Mouse (Mus musculus): Measurements from ENCODE around the gene Slc5a3.
A peak's percentile ranks its signal among the peaks of the same experiment; 100 is the strongest.

The Slc5a3 gene

GRCm38 (mm10) chr16:92057852-92058643, at the start of gene Slc5a3, which contains the start of the genes Mrps6 and Gm49711:
TSS of gene Slc5a3 (plus strand) at chr16:92058322.
TSS of gene Mrps6 (plus strand) at chr16:92058270.
TSS of gene Gm49711 (plus strand) at chr16:92058316.
- peak; percentile 79 to 84 for DNase-seq (ENCODE audit: low spot score in 2 of 2)

GRCm38 (mm10) chr16:92009586-92009985, 48.5 kb upstream of the Slc5a3 start:
- no peak for DNase-seq (ENCODE audit: low spot score in 2 of 2)

- DNase-seq (ENCODE audit: low spot score in 2 of 2): no peak
Observed at GRCm38 (mm10) chr16:92016792-92017191, 41.3 kb upstream of the Slc5a3 start.

- peak; percentile 17 to 22 for DNase-seq (ENCODE audit: low spot score in 2 of 2)
Observed at GRCm38 (mm10) chr16:92019141-92020118, 38.7 kb upstream of the Slc5a3 start.

- DNase-seq (ENCODE audit: low spot score in 2 of 2): no peak
Observed at GRCm38 (mm10) chr16:92021656-92022400, 36.3 kb upstream of the Slc5a3 start.

- no peak for DNase-seq (ENCODE audit: low spot score in 2 of 2)
Observed at GRCm38 (mm10) chr16:92022494-92023283, 35.4 kb upstream of the Slc5a3 start.

GRCm38 (mm10) chr16:92033286-92033685, 24.8 kb upstream of the Slc5a3 start:
- DNase-seq (ENCODE audit: low spot score in 2 of 2): no peak

- no peak for DNase-seq (ENCODE audit: low spot score in 2 of 2)
Observed at GRCm38 (mm10) chr16:92034676-92035075, 23.4 kb upstream of the Slc5a3 start.

- DNase-seq (ENCODE audit: low spot score in 2 of 2): no peak
Observed at GRCm38 (mm10) chr16:92036701-92037100, 21.4 kb upstream of the Slc5a3 start.

- peak in 1 of 2 experiments; percentile 39 for DNase-seq (ENCODE audit: low spot score in 2 of 2)
Observed at GRCm38 (mm10) chr16:92037891-92038607, 20.1 kb upstream of the Slc5a3 start.

GRCm38 (mm10) chr16:92039421-92039820, 18.7 kb upstream of the Slc5a3 start:
- DNase-seq (ENCODE audit: low spot score in 2 of 2): no peak

- DNase-seq (ENCODE audit: low spot score in 2 of 2): no peak
Observed at GRCm38 (mm10) chr16:92039966-92040365, 18.2 kb upstream of the Slc5a3 start.

GRCm38 (mm10) chr16:92051777-92052310, 6.3 kb upstream of the Slc5a3 start:
- DNase-seq (ENCODE audit: low spot score in 2 of 2): no peak

GRCm38 (mm10) chr16:92052569-92052968, 5.6 kb upstream of the Slc5a3 start:
- no peak for DNase-seq (ENCODE audit: low spot score in 2 of 2)

GRCm38 (mm10) chr16:92056711-92057110, 1.4 kb upstream of the Slc5a3 start:
- DNase-seq (ENCODE audit: low spot score in 2 of 2): no peak

GRCm38 (mm10) chr16:92057456-92057851, 668 bp upstream of the Slc5a3 start:
- no peak for DNase-seq (ENCODE audit: low spot score in 2 of 2)

- peak; percentile 27 to 28 for DNase-seq (ENCODE audit: low spot score in 2 of 2)
Observed at GRCm38 (mm10) chr16:92058644-92059620, 810 bp downstream of the Slc5a3 start.

GRCm38 (mm10) chr16:92060213-92060612, 2.1 kb downstream of the Slc5a3 start:
- no peak for DNase-seq (ENCODE audit: low spot score in 2 of 2)

- DNase-seq (ENCODE audit: low spot score in 2 of 2): no peak
Observed at GRCm38 (mm10) chr16:92061586-92061985, 3.5 kb downstream of the Slc5a3 start.

Measured in natural killer cell, adult 2 months (primary cell).